Comparison of ENCODE assay signal across 14 mouse cellular contexts in the genomic region with DNA sequence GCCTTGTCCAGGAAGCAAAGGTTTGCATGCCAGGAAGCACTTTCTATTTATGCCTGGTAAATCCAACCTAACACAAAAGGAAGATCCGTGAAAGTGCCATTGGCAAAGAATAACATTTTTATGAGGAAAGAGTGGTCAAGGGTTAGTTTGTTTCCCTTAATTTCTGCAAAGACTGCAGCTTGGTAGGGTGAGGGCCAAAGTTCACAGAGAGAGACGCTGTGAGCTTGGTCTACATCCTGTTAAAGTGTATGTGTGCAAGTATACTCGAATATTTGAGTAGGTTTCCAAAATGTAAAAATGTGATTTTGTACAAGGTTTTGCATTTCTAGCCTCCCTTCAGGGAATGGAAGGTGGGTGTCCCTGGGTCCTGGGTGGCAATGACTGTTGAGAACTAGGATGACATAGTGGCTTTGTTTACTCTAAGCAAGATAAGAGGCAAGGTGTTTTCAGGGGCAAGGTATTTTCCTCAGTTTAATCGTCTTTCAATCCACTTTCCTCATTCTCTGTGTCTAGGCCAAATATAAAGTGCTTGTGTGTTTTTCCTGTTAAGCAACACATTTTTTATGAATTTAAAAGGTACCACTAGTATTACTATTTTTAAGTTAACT.
DNase-seq lines count a peak whose midpoint lies in the region; ATAC-seq and TF ChIP-seq lines count a peak whose summit lies in the region.
"Had no signal": no experiment of that assay in that cellular context is flagged by ENCODE, and none has a peak within 500 bp of the region (broad histone marks: within the 10 kb centered on the region; RNA-seq: fewer than 3 reads in every experiment).

No protein-coding gene starts in this region.

- H3K9me3 ChIP-seq in heart, embryonic 16.5 days (replicated peaks; ENCODE audit: control insufficient read depth, low read length) = 0 out of 2 replicates have a peak, but pooled peaks cover 3% of the 10 kb centered on the region
- no peaks in the 10 kb centered on the region for H3K9me3 ChIP-seq in intestine, embryonic 15.5 days
- H3K9me3 ChIP-seq in kidney, postnatal 0 days (replicated peaks; ENCODE audit: low read length) = no peaks in the 10 kb centered on the region
- no peaks in the 10 kb centered on the region for H3K9me3 ChIP-seq in stomach, embryonic 15.5 days
- H3K9me3 ChIP-seq in forebrain, embryonic 16.5 days (ENCODE audit: control insufficient read depth, low read length) = no peaks in the 10 kb centered on the region
- H3K9me3 ChIP-seq: embryonic facial prominence, embryonic 15.5 days; midbrain, embryonic 13.5 days had no signal

- no peak overlapping the region for H3K4me3 ChIP-seq in heart, embryonic 16.5 days (ENCODE audit: low read length)
- no peak overlapping the region for H3K4me3 ChIP-seq in intestine, embryonic 15.5 days (replicated peaks)
- no peak overlapping the region for H3K4me3 ChIP-seq in kidney, postnatal 0 days (replicated peaks; ENCODE audit: low read depth, low read length)
- H3K4me3 ChIP-seq in stomach, embryonic 15.5 days (replicated peaks) = no peak overlapping the region
- H3K4me3 ChIP-seq in forebrain, embryonic 16.5 days (replicated peaks; ENCODE audit: low read length) = no peak overlapping the region
- H3K4me3 ChIP-seq: embryonic facial prominence, embryonic 15.5 days; midbrain, embryonic 13.5 days had no signal

- no peaks in the 10 kb centered on the region for H3K36me3 ChIP-seq in heart, embryonic 16.5 days (ENCODE audit: control insufficient read depth, insufficient read depth)
- H3K36me3 ChIP-seq in intestine, embryonic 15.5 days = no peaks in the 10 kb centered on the region
- H3K36me3 ChIP-seq in kidney, postnatal 0 days (ENCODE audit: insufficient read depth, low read length) = no peaks in the 10 kb centered on the region
- no peaks in the 10 kb centered on the region for H3K36me3 ChIP-seq in stomach, embryonic 15.5 days
- H3K36me3 ChIP-seq in forebrain, embryonic 16.5 days (ENCODE audit: control insufficient read depth, insufficient read depth) = no peaks in the 10 kb centered on the region
- H3K36me3 ChIP-seq: embryonic facial prominence, embryonic 15.5 days; midbrain, embryonic 13.5 days had no signal

- peak overlapping the region; percentile 83 for H3K27ac ChIP-seq in heart, embryonic 16.5 days (ENCODE audit: low read length)
- peak overlapping the region; percentile 73 for H3K27ac ChIP-seq in intestine, embryonic 15.5 days
- H3K27ac ChIP-seq in kidney, postnatal 0 days = peak overlapping the region; percentile 25; the same call in 1 of the 2 replicates
- 0 out of 2 replicates have a peak overlapping the region, but pooled peaks have one; percentile 28 for H3K27ac ChIP-seq in stomach, embryonic 15.5 days
- no peak overlapping the region for H3K27ac ChIP-seq in forebrain, embryonic 16.5 days (ENCODE audit: low read length)
- H3K27ac ChIP-seq: embryonic facial prominence, embryonic 15.5 days; midbrain, embryonic 13.5 days had no signal

- TF ChIP-seq CTCF in kidney, postnatal 0 days (IDR thresholded peaks at IDR 0.05; ENCODE audit: low read depth) = no peak

- no peaks in the 10 kb centered on the region for H3K27me3 ChIP-seq in heart, embryonic 16.5 days (ENCODE audit: control insufficient read depth, insufficient read depth, low read length)
- H3K27me3 ChIP-seq in intestine, embryonic 15.5 days (replicated peaks) = no peaks in the 10 kb centered on the region
- H3K27me3 ChIP-seq in kidney, postnatal 0 days (ENCODE audit: insufficient read depth, low read length) = no peaks in the 10 kb centered on the region
- H3K27me3 ChIP-seq in stomach, embryonic 15.5 days (replicated peaks) = no peaks in the 10 kb centered on the region
- no peaks in the 10 kb centered on the region for H3K27me3 ChIP-seq in forebrain, embryonic 16.5 days (replicated peaks; ENCODE audit: control insufficient read depth, insufficient read depth, low read length)
- H3K27me3 ChIP-seq: CH12.LX; embryonic facial prominence, embryonic 15.5 days; midbrain, embryonic 13.5 days had no signal

- no peak overlapping the region for H3K9ac ChIP-seq in heart, embryonic 16.5 days (ENCODE audit: low read length)
- no peak overlapping the region for H3K9ac ChIP-seq in intestine, embryonic 15.5 days
- no peak overlapping the region for H3K9ac ChIP-seq in kidney, postnatal 0 days (ENCODE audit: low read depth, low read length)
- H3K9ac ChIP-seq in stomach, embryonic 15.5 days = no peak overlapping the region
- H3K9ac ChIP-seq in forebrain, embryonic 16.5 days (replicated peaks; ENCODE audit: low read depth, low read length) = no peak overlapping the region
- H3K9ac ChIP-seq: embryonic facial prominence, embryonic 15.5 days; forebrain, postnatal 0 days; midbrain, embryonic 13.5 days had no signal

- no peak for ATAC-seq in heart, embryonic 16.5 days (replicated peaks; ENCODE audit: extremely low read depth, insufficient read depth, low FRiP score)
- ATAC-seq in intestine, embryonic 15.5 days = peak; percentile 89
- ATAC-seq in kidney, postnatal 0 days (replicated peaks; ENCODE audit: low FRiP score, low read depth) = no peak
- ATAC-seq in stomach, embryonic 15.5 days (ENCODE audit: insufficient read depth, low FRiP score, low read depth) = 0 out of 2 replicates have a peak, but pooled peaks have one; percentile 7
- ATAC-seq in forebrain, embryonic 16.5 days = no peak
- ATAC-seq: forebrain, postnatal 0 days; inflammation-experienced regulatory T-cells, adult 6 months; midbrain, embryonic 13.5 days had no signal

- H3K4me2 ChIP-seq in heart, embryonic 16.5 days (ENCODE audit: low read depth, low read length) = peak overlapping the region; percentile 2; the same call in 1 of the 2 replicates
- H3K4me2 ChIP-seq in intestine, embryonic 15.5 days (replicated peaks) = 0 out of 2 replicates have a peak overlapping the region, but pooled peaks have one; percentile 0
- no peak overlapping the region for H3K4me2 ChIP-seq in kidney, postnatal 0 days (ENCODE audit: low read length)
- H3K4me2 ChIP-seq in stomach, embryonic 15.5 days = no peak overlapping the region
- no peak overlapping the region for H3K4me2 ChIP-seq in forebrain, embryonic 16.5 days (ENCODE audit: low read length)
- H3K4me2 ChIP-seq: embryonic facial prominence, embryonic 15.5 days; midbrain, embryonic 13.5 days had no signal

- DNase-seq in heart, adult 8-10 months (ENCODE audit: low spot score) = no peak
- DNase-seq in kidney, postnatal 0 days (ENCODE audit: low spot score) = peak; percentile 22
- DNase-seq in spleen, postnatal 14 days (ENCODE audit: low spot score in 2 of 2) = no peak
- DNase-seq: adrenal gland, adult 8-10 months; cerebellum, postnatal 36 days; forebrain, postnatal 0 days had no signal

- H3K4me1 ChIP-seq in heart, embryonic 16.5 days (ENCODE audit: control insufficient read depth, insufficient read depth, low read length) = peaks cover 16% of the 10 kb centered on the region
- peaks cover 5% of the 10 kb centered on the region; the same call in 1 of the 2 replicates for H3K4me1 ChIP-seq in intestine, embryonic 15.5 days (replicated peaks)
- H3K4me1 ChIP-seq in kidney, postnatal 0 days (replicated peaks; ENCODE audit: insufficient read depth, low read length) = no peaks in the 10 kb centered on the region
- no peaks in the 10 kb centered on the region for H3K4me1 ChIP-seq in stomach, embryonic 15.5 days
- no peaks in the 10 kb centered on the region for H3K4me1 ChIP-seq in forebrain, embryonic 16.5 days (replicated peaks; ENCODE audit: control insufficient read depth, insufficient read depth, low read length)
- H3K4me1 ChIP-seq: midbrain, embryonic 13.5 days had no signal

- 41% methylated on average over 4 of the region's 4 CpGs for WGBS in heart, embryonic 16.5 days
- WGBS in intestine, embryonic 15.5 days = 31% methylated on average over 4 of the region's 4 CpGs
- WGBS in kidney, postnatal 0 days = 39% methylated on average over 4 of the region's 4 CpGs
- WGBS in stomach, embryonic 15.5 days = 36% methylated on average over 4 of the region's 4 CpGs
- 70% methylated on average over 4 of the region's 4 CpGs for WGBS in forebrain, embryonic 16.5 days

Comparison
In these comparisons a context has a peak if more than half of its experiments do, and no peak if none do; other contexts are left out.
1. ATAC-seq: peak in intestine, embryonic 15.5 days (single experiment) and stomach, embryonic 15.5 days (single experiment); none in heart, embryonic 16.5 days (single experiment), kidney, postnatal 0 days (single experiment) and forebrain, embryonic 16.5 days (single experiment).
2. H3K4me2 ChIP-seq: peak in heart, embryonic 16.5 days (single experiment) and intestine, embryonic 15.5 days (single experiment); none in kidney, postnatal 0 days (single experiment), stomach, embryonic 15.5 days (single experiment) and forebrain, embryonic 16.5 days (single experiment).